Mouse (Mus musculus) mouse trophoblast stem cell (cell line): ENCODE data around the gene Car9.
"Not testable (repeated sequence)": the region's sequence is repeated elsewhere in the genome, so short reads cannot be mapped to it uniquely, and the experiment has no call there.

Source experiments
- in situ Hi-C, 2 experiments: fragments of 300-500 bp; cut with MseI, MboI; formaldehyde crosslinking; loops; 2 replicates in 1 of 2; 3 replicates in 1 of 2; pipeline ENCODE4 v1.15.1; 2025

Gene Car9

DNA sequence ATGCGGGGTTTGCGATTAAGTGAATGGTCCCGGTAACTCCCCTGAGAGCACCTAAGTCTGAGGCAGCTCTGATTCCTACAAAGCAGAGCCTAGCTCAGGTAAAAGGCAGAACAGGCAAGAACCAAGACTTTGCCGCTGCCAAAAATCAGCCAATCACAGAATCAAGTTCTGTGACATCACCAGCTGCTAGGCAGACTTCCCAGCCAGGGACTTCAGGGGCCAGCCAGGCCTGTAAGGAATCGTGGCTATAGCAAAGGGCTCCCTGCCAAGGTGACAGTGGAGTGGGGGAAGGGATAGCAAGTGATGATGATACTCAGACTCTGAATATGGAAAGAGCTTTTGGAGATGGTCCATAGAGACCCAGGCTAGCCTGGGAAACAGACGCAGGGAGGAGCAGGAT lies 13.2 kb downstream of the Car9 start:
- in situ Hi-C loops = no loop called here

GRCm38 (mm10) chr4:43527880-43528279 lies 21.1 kb downstream of the Car9 start:
- in situ Hi-C loops = no loop called here

GRCm38 (mm10) chr4:43528487-43528886 lies 21.7 kb downstream of the Car9 start:
- in situ Hi-C loops = no loop called here

DNA sequence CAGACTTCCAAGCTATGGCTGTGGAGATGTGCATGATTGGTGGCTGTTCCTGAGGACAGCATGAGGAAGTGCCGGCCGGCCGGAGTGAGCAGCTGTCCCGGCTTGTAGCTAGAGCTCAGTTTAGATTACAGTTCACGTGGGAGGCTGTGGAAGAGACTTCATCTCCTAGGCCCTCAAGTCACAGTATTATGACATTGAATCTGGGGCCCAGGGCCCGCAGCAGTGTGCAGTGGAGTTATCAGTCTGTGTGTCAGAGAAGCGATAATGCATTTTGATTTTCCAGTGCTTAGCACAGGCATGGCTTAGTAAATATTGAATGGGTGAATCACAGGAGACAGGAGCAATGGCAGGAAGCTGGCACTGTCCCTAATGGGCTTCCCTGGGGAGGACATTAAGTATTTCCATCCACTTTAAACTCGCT lies 23.3 kb downstream of the Car9 start:
- in situ Hi-C loops = no loop called here

DNA sequence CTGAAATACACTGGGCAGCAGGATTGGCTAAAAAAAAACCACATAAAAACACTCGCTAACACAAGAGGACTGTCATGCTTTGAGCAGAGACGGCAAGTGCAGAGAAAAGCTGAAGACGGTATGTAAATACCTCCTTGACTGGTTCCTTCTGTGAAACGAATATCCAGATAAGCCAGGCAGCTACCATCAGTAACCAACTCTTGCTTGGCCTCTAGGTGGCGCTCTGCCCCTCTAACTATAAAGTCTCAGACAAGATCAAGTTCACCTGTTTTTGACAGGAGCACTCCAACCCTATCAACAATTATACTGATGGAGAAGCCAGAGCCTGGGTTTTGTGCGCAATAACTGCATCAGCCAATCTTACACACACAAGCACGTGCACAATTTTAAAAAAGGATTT lies 23.8 kb downstream of the Car9 start:
- in situ Hi-C loops = no loop called here

DNA sequence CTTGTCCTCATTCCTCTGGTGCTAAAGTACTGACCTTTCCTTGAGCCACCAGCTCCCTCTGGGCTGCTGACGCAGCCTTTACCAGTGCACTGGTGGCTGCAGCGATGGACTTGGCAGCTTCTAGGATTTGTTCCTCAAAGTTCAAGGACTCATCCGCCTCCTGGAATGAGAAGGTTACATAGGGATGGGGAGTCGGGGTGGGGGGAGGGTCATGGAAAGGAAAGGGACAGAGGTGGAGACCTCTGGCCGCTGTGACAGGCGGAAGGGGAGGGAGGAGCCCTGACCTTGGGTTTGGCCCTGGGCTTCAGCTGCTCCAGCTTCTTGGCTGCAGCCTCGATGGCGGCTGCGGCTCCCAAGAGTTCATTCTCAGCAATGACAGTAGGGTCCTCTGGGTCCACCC lies 26.5 kb downstream of the Car9 start:
- in situ Hi-C loops = no loop called here

DNA sequence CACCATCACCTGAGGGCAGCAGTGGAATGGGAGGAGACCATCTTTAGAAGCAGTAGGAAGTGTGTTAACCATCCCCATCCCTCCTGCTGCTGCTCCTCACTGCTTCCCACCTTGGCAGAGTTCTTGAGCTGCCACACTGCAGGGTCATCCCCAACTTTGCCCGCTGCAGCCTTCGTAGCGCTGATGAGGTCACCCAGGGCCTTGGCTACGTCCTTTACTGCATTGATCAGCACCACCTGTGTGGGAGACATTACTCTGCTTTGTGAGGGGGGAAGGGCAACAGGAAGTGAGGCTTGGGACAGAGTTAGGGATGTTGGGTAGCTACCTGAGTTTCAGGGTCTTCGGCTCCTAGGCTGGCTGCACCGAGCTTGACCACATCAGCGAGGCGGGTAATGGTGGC lies 28.9 kb downstream of the Car9 start:
- in situ Hi-C loops = no loop called here

GRCm38 (mm10) chr4:43536031-43536430 lies 29.3 kb downstream of the Car9 start:
- in situ Hi-C loops = no loop called here

DNA sequence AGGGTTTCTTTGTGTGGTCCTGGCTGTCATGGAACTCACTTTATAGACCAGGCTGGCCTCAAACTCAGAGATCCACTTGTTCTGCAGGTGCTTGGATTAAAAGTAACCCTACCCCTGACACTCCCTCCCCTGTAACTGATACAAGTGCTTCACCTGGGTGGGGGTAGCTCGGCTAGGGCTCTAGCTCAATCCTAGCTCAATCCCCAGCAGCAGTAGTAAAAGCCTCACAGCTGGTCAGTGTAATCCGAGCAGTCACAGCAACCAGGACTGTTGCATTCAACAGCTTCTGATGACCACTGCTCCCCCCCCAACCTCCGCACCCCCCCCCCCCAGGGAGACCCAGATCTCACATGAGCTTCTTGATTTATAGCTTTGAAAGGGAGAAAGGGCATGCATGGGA lies 35.3 kb downstream of the Car9 start:
- in situ Hi-C loops = no loop called here

GRCm38 (mm10) chr4:43546375-43547047 lies 39.7 kb downstream of the Car9 start:
- in situ Hi-C loops = no loop called here

- in situ Hi-C loops = no loop called here
These were observed 40.4 kb downstream of the Car9 start for GRCm38 (mm10) chr4:43547160-43547559.

DNA sequence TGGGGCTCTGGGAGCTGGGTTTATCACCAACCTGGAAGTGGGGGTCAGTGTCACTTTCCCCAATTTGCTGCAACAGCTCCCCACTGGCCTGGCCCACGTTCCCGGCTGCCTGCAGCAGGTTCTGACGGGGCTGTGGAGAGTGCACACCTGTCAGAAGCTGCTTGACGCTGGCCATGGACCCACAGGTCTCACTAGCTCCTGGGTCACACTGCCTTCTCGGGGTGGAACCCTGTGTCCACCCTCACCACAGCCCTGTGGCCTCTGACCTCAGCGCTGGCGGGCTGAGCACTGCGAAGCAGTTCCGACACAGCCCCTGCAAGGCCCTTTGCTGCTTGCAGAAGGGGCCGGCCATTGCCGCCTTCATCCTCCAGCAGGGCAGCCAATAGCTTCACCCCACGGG lies 42.3 kb downstream of the Car9 start:
- in situ Hi-C loops = no loop called here

- in situ Hi-C loops = not testable (repeated sequence)
These were observed 45.1 kb downstream of the Car9 start for GRCm38 (mm10) chr4:43551854-43552253.

DNA sequence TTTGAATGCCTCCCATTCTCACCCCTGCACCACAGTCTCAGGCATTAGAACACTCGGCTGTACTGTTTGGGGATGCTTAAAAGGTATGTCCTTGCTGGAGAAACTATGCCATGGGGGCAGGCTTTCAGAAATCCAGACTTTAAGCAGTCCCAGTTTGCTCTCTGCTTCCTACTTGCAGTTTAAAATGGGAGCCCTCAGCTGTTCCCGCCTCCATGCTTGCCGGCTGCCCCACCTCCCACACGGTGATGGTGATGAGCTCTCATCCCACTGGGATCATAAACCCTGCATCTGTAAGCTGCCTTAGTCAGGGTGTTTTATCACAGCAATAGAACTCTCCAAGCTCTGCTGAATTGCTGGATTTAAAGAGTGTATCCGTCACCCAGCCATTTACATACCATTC lies 45.7 kb downstream of the Car9 start:
- in situ Hi-C loops = no loop called here

- in situ Hi-C loops = no loop called here
These were observed 47.1 kb downstream of the Car9 start for GRCm38 (mm10) chr4:43553891-43554290.

GRCm38 (mm10) chr4:43555926-43556325 lies 49.2 kb downstream of the Car9 start:
- in situ Hi-C loops = no loop called here

GRCm38 (mm10) chr4:43558028-43558630 lies 51.4 kb downstream of the Car9 start:
- in situ Hi-C loops = no loop called here

DNA sequence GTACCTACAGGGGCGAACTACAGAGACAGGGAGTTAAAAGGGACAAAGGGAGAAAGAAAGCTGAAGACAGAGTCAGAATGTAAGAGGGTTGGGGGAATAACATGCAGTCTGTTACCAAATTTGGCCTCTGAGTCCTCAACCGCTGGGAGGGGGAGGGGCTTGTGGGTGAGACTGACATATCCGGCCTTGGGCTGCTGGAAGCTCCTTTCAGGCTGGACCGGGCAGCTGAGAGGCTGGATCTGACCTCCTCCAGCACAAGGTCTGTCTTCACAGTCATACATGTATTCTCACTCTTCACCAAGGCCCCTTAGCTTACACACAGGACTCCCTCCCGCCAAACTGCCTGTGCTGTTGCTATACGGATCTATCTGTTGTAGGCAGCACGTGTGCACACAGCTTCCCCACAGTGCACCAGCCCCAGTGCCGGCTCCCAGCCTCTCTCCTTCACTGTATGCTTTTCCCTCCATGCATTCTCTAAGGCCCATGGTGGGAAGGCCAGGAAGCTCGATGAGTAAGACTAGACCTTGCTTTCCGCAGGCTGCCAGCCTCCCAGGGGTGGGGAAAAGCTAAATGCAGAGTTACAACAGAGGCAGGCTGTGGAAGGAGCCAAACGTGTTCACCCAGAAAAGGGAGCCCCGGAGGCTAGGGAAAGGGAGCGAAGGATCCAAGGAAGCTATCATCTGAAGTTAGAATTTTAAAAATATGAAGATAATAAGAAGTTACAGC lies 52.0 kb downstream of the Car9 start:
- in situ Hi-C loops = no loop called here

- in situ Hi-C loops = no loop called here
These were observed 52.9 kb downstream of the Car9 start for GRCm38 (mm10) chr4:43559519-43560242.

DNA sequence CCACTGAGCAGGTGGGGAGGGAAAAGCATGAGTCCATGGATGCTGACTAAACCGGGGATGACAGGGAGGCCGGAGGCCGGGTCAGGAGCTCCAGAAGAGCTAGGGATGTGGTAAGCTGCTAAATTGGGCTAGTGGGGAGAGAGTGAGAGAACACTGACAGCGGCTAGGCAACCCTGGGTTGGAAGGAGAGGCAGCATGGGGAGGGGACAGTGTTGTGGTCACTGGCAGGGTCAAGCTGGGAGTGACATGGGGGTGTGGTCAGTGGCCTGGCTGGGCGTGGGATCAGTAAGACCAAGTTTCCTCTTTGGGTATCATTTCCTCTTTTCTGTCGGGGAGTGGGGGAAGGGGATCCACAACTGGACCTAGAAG lies 53.5 kb downstream of the Car9 start:
- in situ Hi-C loops = no loop called here

GRCm38 (mm10) chr4:43560976-43561375 lies 54.2 kb downstream of the Car9 start:
- in situ Hi-C loops = no loop called here

DNA sequence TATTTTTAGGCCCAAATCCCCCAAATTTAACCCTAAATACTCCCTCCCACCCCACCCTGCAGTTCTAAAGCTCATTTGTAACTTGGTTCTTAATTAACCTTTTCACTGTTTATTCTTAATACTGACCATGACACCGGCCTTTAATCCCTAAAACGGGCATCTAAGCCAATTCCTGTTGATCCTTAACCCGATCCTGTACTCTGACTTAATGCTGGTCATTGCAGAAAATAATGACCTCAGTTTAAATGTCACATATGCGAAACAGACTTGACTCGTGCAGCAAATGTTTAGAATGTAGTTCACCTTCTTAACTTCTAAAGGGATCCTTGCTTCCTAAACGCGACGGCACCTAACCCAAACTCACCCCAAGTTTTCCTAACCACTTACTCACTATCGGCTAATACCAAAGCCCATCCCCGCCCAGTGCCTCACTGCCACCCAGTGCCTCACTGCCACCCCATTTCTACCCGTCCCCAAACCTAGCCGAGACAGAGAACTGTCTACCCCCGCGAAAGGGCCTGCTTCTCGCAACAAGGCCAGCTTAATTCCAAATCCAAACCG lies 54.8 kb downstream of the Car9 start:
- in situ Hi-C loops = no loop called here
